Mouse (Mus musculus): ENCODE results near the gene Zswim3. TPM values are rescaled to one million over a fixed set of nuclear protein-coding genes. Genes with fewer than 3 reads are reported as not detected.

Gene Zswim3
- polyA plus RNA-seq, 1 experiment: 18.0 TPM

DNA sequence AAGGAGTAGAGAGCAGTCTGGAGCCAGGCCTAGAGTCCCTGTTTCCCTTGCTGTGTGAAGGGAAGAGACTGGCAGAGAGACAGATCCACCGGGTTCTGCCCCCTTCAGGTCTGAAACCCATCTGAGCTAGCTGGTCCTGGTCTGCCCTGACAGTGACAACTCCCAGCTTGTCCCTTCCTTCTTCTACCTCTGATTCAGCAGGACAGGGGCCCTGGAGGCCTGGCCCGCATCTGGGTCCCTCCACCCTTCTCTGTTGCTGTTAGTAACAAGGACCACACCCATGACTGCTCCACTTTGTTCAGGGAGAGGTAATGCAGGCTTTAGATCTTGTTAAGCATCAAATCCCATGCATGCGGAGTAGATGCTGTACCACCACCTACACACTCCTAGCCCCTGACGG, 16.5 kb upstream of the Zswim3 start:
- TF ChIP-seq CTCF (IDR thresholded peaks at IDR 0.05; ENCODE audit: control insufficient read depth, insufficient read depth, insufficient replicate concordance, low read depth, low read length) (no peak), POLR2A (IDR thresholded peaks at IDR 0.05; ENCODE audit: control insufficient read depth, low read depth, low read length) (no peak)
- peaks cover 25% of the 10 kb centered on the region for H3K4me1 ChIP-seq (ENCODE audit: control insufficient read depth, insufficient read depth, low read length)
- H3K4me3 ChIP-seq (ENCODE audit: control insufficient read depth, low read depth, low read length): no peak overlapping the region
- H3K36me3 ChIP-seq (ENCODE audit: control insufficient read depth, insufficient read depth, low read length): peaks cover 2% of the 10 kb centered on the region; the same call in 1 of the 2 replicates
- H3K27ac ChIP-seq (ENCODE audit: control insufficient read depth, insufficient read depth, low read depth, low read length): no peak overlapping the region
- H3K27me3 ChIP-seq (ENCODE audit: control insufficient read depth, insufficient read depth, low read length): no peaks in the 10 kb centered on the region

- no peak overlapping the region for H3K27ac ChIP-seq (ENCODE audit: control insufficient read depth, insufficient read depth, low read depth, low read length)
- H3K4me3 ChIP-seq (ENCODE audit: control insufficient read depth, low read depth, low read length): no peak overlapping the region
- H3K27me3 ChIP-seq (ENCODE audit: control insufficient read depth, insufficient read depth, low read length): no peaks in the 10 kb centered on the region
- TF ChIP-seq POLR2A (IDR thresholded peaks at IDR 0.05; ENCODE audit: control insufficient read depth, low read depth, low read length) (no peak), CTCF (IDR thresholded peaks at IDR 0.05; ENCODE audit: control insufficient read depth, insufficient read depth, insufficient replicate concordance, low read depth, low read length) (no peak)
- H3K36me3 ChIP-seq (ENCODE audit: control insufficient read depth, insufficient read depth, low read length): peaks cover 4% of the 10 kb centered on the region
- H3K4me1 ChIP-seq (ENCODE audit: control insufficient read depth, insufficient read depth, low read length): peaks cover 19% of the 10 kb centered on the region
Observed at GRCm38 (mm10) chr2:164790451-164790850, 14.4 kb upstream of the Zswim3 start.

- Histone ChIP-seq H3K4me3 (ENCODE audit: control insufficient read depth, low read depth, low read length) (no peak overlapping the region), H3K36me3 (ENCODE audit: control insufficient read depth, insufficient read depth, low read length) (peaks cover 4% of the 10 kb centered on the region), H3K27me3 (ENCODE audit: control insufficient read depth, insufficient read depth, low read length) (no peaks in the 10 kb centered on the region), H3K4me1 (ENCODE audit: control insufficient read depth, insufficient read depth, low read length) (peaks cover 8% of the 10 kb centered on the region), H3K27ac (ENCODE audit: control insufficient read depth, insufficient read depth, low read depth, low read length) (peak overlapping the region; percentile 45)
- TF ChIP-seq POLR2A (IDR thresholded peaks at IDR 0.05; ENCODE audit: control insufficient read depth, low read depth, low read length) (no peak), CTCF (IDR thresholded peaks at IDR 0.05; ENCODE audit: control insufficient read depth, insufficient read depth, insufficient replicate concordance, low read depth, low read length) (no peak)
Observed at GRCm38 (mm10) chr2:164791841-164792261, 13.0 kb upstream of the Zswim3 start.

GRCm38 (mm10) chr2:164792400-164793190, 12.3 kb upstream of the Zswim3 start:
- Histone ChIP-seq H3K4me1 (ENCODE audit: control insufficient read depth, insufficient read depth, low read length) (peaks cover 5% of the 10 kb centered on the region), H3K36me3 (ENCODE audit: control insufficient read depth, insufficient read depth, low read length) (peaks cover 4% of the 10 kb centered on the region), H3K27ac (ENCODE audit: control insufficient read depth, insufficient read depth, low read depth, low read length) (peak overlapping the region; percentile 45), H3K4me3 (ENCODE audit: control insufficient read depth, low read depth, low read length) (no peak overlapping the region), H3K27me3 (ENCODE audit: control insufficient read depth, insufficient read depth, low read length) (no peaks in the 10 kb centered on the region)
- TF ChIP-seq CTCF (IDR thresholded peaks at IDR 0.05; ENCODE audit: control insufficient read depth, insufficient read depth, insufficient replicate concordance, low read depth, low read length) (no peak), POLR2A (IDR thresholded peaks at IDR 0.05; ENCODE audit: control insufficient read depth, low read depth, low read length) (no peak)

- Histone ChIP-seq H3K4me1 (ENCODE audit: control insufficient read depth, insufficient read depth, low read length) (peaks cover 5% of the 10 kb centered on the region), H3K4me3 (ENCODE audit: control insufficient read depth, low read depth, low read length) (no peak overlapping the region), H3K27ac (ENCODE audit: control insufficient read depth, insufficient read depth, low read depth, low read length) (peak overlapping the region; percentile 21), H3K36me3 (ENCODE audit: control insufficient read depth, insufficient read depth, low read length) (peaks cover 4% of the 10 kb centered on the region), H3K27me3 (ENCODE audit: control insufficient read depth, insufficient read depth, low read length) (no peaks in the 10 kb centered on the region)
- TF ChIP-seq POLR2A (IDR thresholded peaks at IDR 0.05; ENCODE audit: control insufficient read depth, low read depth, low read length) (no peak), CTCF (IDR thresholded peaks at IDR 0.05; ENCODE audit: control insufficient read depth, insufficient read depth, insufficient replicate concordance, low read depth, low read length) (peak; percentile 60; the same call in 1 of the 2 replicates)
Observed at GRCm38 (mm10) chr2:164793236-164793635, 11.7 kb upstream of the Zswim3 start.

DNA sequence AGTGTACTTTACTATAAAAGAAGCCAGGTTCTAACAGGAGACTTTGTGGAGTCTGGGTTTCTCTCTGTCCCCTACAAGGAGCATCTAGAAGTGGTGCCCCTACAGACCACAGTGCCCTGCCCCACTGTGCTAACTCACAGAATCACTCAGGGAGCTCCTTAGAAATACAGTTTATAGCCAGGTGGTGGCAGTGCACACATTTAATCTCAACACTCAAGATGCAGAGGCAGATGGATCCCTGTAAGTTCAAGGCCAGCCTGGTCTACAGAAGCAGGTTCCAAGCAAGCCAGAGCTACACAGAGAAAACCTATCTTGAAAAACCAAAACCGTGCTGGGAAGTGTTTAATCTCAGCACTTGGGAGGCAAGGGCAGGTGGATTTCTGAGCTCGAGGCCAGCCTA, 11.1 kb upstream of the Zswim3 start:
- H3K36me3 ChIP-seq (ENCODE audit: control insufficient read depth, insufficient read depth, low read length): peaks cover 4% of the 10 kb centered on the region
- H3K4me3 ChIP-seq (ENCODE audit: control insufficient read depth, low read depth, low read length): no peak overlapping the region

GRCm38 (mm10) chr2:164794293-164794692, 10.6 kb upstream of the Zswim3 start:
- peaks cover 5% of the 10 kb centered on the region for H3K4me1 ChIP-seq (ENCODE audit: control insufficient read depth, insufficient read depth, low read length)
- H3K36me3 ChIP-seq (ENCODE audit: control insufficient read depth, insufficient read depth, low read length): peaks cover 4% of the 10 kb centered on the region
- H3K27me3 ChIP-seq (ENCODE audit: control insufficient read depth, insufficient read depth, low read length): no peaks in the 10 kb centered on the region
- TF ChIP-seq CTCF (IDR thresholded peaks at IDR 0.05; ENCODE audit: control insufficient read depth, insufficient read depth, insufficient replicate concordance, low read depth, low read length) (peak; percentile 67; the same call in 1 of the 2 replicates), POLR2A (IDR thresholded peaks at IDR 0.05; ENCODE audit: control insufficient read depth, low read depth, low read length) (no peak)
- no peak overlapping the region for H3K27ac ChIP-seq (ENCODE audit: control insufficient read depth, insufficient read depth, low read depth, low read length)
- no peak overlapping the region for H3K4me3 ChIP-seq (ENCODE audit: control insufficient read depth, low read depth, low read length)

More for the DNA sequence above, 11.1 kb upstream of the Zswim3 start:
- H3K27ac ChIP-seq (ENCODE audit: control insufficient read depth, insufficient read depth, low read depth, low read length): peak overlapping the region; percentile 63
- H3K4me1 ChIP-seq (ENCODE audit: control insufficient read depth, insufficient read depth, low read length): peaks cover 5% of the 10 kb centered on the region
- TF ChIP-seq CTCF (IDR thresholded peaks at IDR 0.05; ENCODE audit: control insufficient read depth, insufficient read depth, insufficient replicate concordance, low read depth, low read length) (no peak), POLR2A (IDR thresholded peaks at IDR 0.05; ENCODE audit: control insufficient read depth, low read depth, low read length) (no peak)
- no peaks in the 10 kb centered on the region for H3K27me3 ChIP-seq (ENCODE audit: control insufficient read depth, insufficient read depth, low read length)
